Mouse (Mus musculus): ENCODE results near the gene Cntn3. TPM values are rescaled to one million over a fixed set of nuclear protein-coding genes. Genes with fewer than 3 reads are reported as not detected.

The Cntn3 gene
- total RNA-seq, 2 experiments from 2014 or later: 31.3 to 36.0 TPM

DNA sequence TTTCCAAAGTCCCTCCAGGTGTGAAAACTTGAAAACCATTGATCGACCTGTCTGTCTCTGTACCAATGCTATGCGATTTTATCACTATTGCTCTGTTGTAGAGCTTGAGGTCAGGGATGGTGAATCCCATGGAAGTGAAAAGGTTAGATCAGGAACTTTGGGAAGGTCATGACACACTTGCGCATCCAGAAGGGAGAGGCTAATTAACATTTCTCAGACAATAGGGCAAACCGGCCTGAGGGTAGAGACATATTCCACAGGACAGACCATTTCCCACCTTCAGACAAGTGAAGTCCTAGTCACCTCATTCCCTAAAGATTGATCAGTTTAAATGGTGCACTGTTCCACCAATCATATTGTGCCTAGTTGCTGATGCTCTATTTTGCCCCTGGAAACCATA is 451.2 kb downstream of the Cntn3 start:
- no peak for DNase-seq (ENCODE audit: extremely low spot score in 1 of 2, low spot score in 2 of 2)
- intact Hi-C loops (cut with DNase I): no loop called here

DNA sequence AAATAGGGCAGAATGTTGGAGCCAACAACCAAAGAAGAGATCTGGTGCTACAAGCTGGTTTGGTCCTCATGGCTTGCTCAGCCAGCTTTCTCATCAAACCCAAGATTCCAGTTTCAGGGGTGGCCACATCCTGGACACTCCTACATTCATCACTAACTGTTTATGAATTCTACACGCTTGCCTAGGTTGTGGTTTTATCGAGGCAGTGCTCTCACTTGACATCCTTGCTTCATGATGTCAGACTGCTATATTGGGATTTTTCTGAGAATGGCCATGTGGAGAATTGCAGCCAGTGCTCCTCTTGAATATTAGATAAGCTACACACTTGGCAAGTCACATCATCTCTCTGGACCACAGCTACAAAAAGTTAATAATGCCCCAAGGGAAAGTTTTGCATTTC is 452.9 kb downstream of the Cntn3 start:
- no peak for DNase-seq (ENCODE audit: extremely low spot score in 1 of 2, low spot score in 2 of 2)
- intact Hi-C loops (cut with DNase I): no loop called here

DNA sequence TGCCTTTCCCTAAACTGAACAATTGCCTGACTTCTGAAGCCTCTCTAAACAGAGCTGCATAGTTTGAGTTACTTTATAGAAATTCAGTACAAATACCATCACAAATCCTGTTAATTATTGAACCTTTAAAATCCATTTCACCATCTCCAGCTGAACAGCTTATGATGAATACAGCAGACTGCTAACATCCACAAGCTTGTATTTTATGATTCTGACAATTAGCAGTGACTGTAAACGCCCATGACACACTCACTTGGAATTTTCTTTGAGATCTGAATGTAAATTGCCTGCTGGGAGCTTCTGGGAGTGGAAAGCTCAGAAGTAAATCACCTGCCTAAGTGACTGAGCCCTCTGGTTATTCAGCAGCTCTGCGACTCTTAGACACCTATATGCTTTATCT is 459.3 kb downstream of the Cntn3 start:
- DNase-seq (ENCODE audit: extremely low spot score in 1 of 2, low spot score in 2 of 2): no peak
- intact Hi-C loops (cut with DNase I): no loop called here
